Mouse (Mus musculus) granulocyte monocyte progenitor cell, adult 5-6 weeks (primary cell): ENCODE data around the gene Gper1. TPM values are rescaled to one million over a fixed set of nuclear protein-coding genes. Genes with fewer than 3 reads are reported as not detected.
A peak's percentile ranks its signal among the peaks of the same experiment; 100 is the strongest.

Source experiments
- ATAC-seq: replicated peaks from 2 replicates; pipeline ENCODE4 v1.8.0; 2016; ENCODE audit warnings: mild to moderate bottlenecking, moderate TSS enrichment, inconsistent platforms; ENCODE audit not compliant: poor library complexity, severe bottlenecking
- total RNA-seq, 2 experiments: library from RNA; stranded (forward) in 1 of 2; stranded (reverse) in 1 of 2; fragments of 200-712, 200-1000 nt in 1 of 2; fragments of >200 nt in 1 of 2; fragmentation: Nextera tagmentation in 1 of 2; gene quantifications; 2 replicates each; pipeline ENCODE4 v1.2.3; 2014 to 2017

Gper1 gene
- total RNA-seq, 2 experiments from 2014 or later = not detected

- ATAC-seq = peak; percentile 17
Observed at GRCm38 (mm10) chr5:139409412-139409811, 13.5 kb upstream of the Gper1 start.

GRCm38 (mm10) chr5:139410056-139410455 is 12.9 kb upstream of the Gper1 start:
- no peak for ATAC-seq

GRCm38 (mm10) chr5:139411117-139411516 is 11.8 kb upstream of the Gper1 start:
- ATAC-seq = no peak

- ATAC-seq = no peak
Observed at GRCm38 (mm10) chr5:139411665-139412314, 11.2 kb upstream of the Gper1 start.

GRCm38 (mm10) chr5:139413545-139413944 is 9.4 kb upstream of the Gper1 start:
- ATAC-seq = no peak

GRCm38 (mm10) chr5:139415001-139415400 is 8.0 kb upstream of the Gper1 start:
- no peak for ATAC-seq

- ATAC-seq = no peak; the same call in 1 of the 2 replicates
Observed at GRCm38 (mm10) chr5:139416942-139417341, 6.0 kb upstream of the Gper1 start.

- ATAC-seq = no peak
Observed at GRCm38 (mm10) chr5:139417480-139417879, 5.5 kb upstream of the Gper1 start.

- no peak for ATAC-seq
Observed at GRCm38 (mm10) chr5:139418110-139418509, 4.8 kb upstream of the Gper1 start.

GRCm38 (mm10) chr5:139418633-139419032 is 4.3 kb upstream of the Gper1 start:
- ATAC-seq = no peak; the same call in 1 of the 2 replicates

GRCm38 (mm10) chr5:139425198-139425597 is 2.2 kb downstream of the Gper1 start:
- no peak for ATAC-seq

- no peak for ATAC-seq
Observed at GRCm38 (mm10) chr5:139427001-139427400, 4.0 kb downstream of the Gper1 start.

- no peak for ATAC-seq
Observed at GRCm38 (mm10) chr5:139427989-139428388, 5.0 kb downstream of the Gper1 start.

GRCm38 (mm10) chr5:139429818-139430341 is 6.9 kb downstream of the Gper1 start:
- ATAC-seq = no peak

GRCm38 (mm10) chr5:139432333-139432732 is 9.4 kb downstream of the Gper1 start:
- no peak for ATAC-seq

GRCm38 (mm10) chr5:139432747-139433508 is 10.0 kb downstream of the Gper1 start:
- ATAC-seq = no peak

GRCm38 (mm10) chr5:139433842-139434568 is 11.1 kb downstream of the Gper1 start:
- ATAC-seq = no peak

GRCm38 (mm10) chr5:139434940-139435339 is 12.0 kb downstream of the Gper1 start:
- no peak for ATAC-seq

- ATAC-seq = no peak
Observed at GRCm38 (mm10) chr5:139437769-139438168, 14.8 kb downstream of the Gper1 start.

GRCm38 (mm10) chr5:139438440-139438839 is 15.5 kb downstream of the Gper1 start:
- peak; percentile 36 for ATAC-seq

- ATAC-seq = no peak
Observed at GRCm38 (mm10) chr5:139440451-139440850, 17.5 kb downstream of the Gper1 start.
